Mouse (Mus musculus): ENCODE measurements around the gene Exoc4. TPM values are rescaled to one million over a fixed set of nuclear protein-coding genes. Genes with fewer than 3 reads are reported as not detected.
A peak's percentile ranks its signal among the peaks of the same experiment; 100 is the strongest.

Gene Exoc4
- total RNA-seq (2021), result 10 to 100 TPM; 42.0 to 47.8 TPM
- long read RNA-seq, experiment 1, full-length matches to known transcripts, result 12 of 24 reads
- long read RNA-seq, experiment 1, partial matches to known transcripts, result 6 of 24 reads
- long read RNA-seq, experiment 1, other reads (novel, unspliced or antisense), result 6 of 24 reads
- long read RNA-seq, experiment 2, partial matches to known transcripts, result 1 of 2 reads
- long read RNA-seq, experiment 2, other reads (novel, unspliced or antisense), result 1 of 2 reads

GRCm38 (mm10) chr6:33248894-33249758, at the start of gene Exoc4:
Gene Exoc4 (plus strand): TSS chr6:33249085.
- peak; percentile 94 to 95 for DNase-seq

- DNase-seq, result peak in 1 of 2 experiments; percentile 5
Measured at GRCm38 (mm10) chr6:33218780-33219179, 30.1 kb upstream of the Exoc4 start.

GRCm38 (mm10) chr6:33226700-33227099, 22.2 kb upstream of the Exoc4 start:
- no peak for DNase-seq

- DNase-seq, result no peak
Measured at GRCm38 (mm10) chr6:33227371-33227770, 21.5 kb upstream of the Exoc4 start.

- DNase-seq, result no peak
Measured at GRCm38 (mm10) chr6:33241250-33241649, 7.6 kb upstream of the Exoc4 start.

GRCm38 (mm10) chr6:33244546-33244945, 4.3 kb upstream of the Exoc4 start:
- no peak for DNase-seq

GRCm38 (mm10) chr6:33247146-33247545, 1.7 kb upstream of the Exoc4 start:
- no peak for DNase-seq

- DNase-seq, result no peak
Measured at GRCm38 (mm10) chr6:33247576-33248355, 1.1 kb upstream of the Exoc4 start.

- DNase-seq, result no peak
Measured at GRCm38 (mm10) chr6:33256638-33257037, 7.8 kb downstream of the Exoc4 start.

- no peak for DNase-seq
Measured at GRCm38 (mm10) chr6:33257076-33257789, 8.3 kb downstream of the Exoc4 start.

- DNase-seq, result no peak
Measured at GRCm38 (mm10) chr6:33259926-33260325, 11.0 kb downstream of the Exoc4 start.

- DNase-seq, result no peak
Measured at GRCm38 (mm10) chr6:33261606-33262005, 12.7 kb downstream of the Exoc4 start.

- no peak for DNase-seq
Measured at GRCm38 (mm10) chr6:33263950-33264349, 15.1 kb downstream of the Exoc4 start.

GRCm38 (mm10) chr6:33264388-33264787, 15.5 kb downstream of the Exoc4 start:
- no peak for DNase-seq

- DNase-seq, result no peak
Measured at GRCm38 (mm10) chr6:33267571-33267970, 18.7 kb downstream of the Exoc4 start.

- no peak for DNase-seq
Measured at GRCm38 (mm10) chr6:33283523-33283922, 34.6 kb downstream of the Exoc4 start.

- no peak for DNase-seq
Measured at GRCm38 (mm10) chr6:33283936-33284335, 35.1 kb downstream of the Exoc4 start.

- DNase-seq, result no peak
Measured at GRCm38 (mm10) chr6:33286376-33286775, 37.5 kb downstream of the Exoc4 start.

GRCm38 (mm10) chr6:33294626-33295025, 45.7 kb downstream of the Exoc4 start:
- peak; percentile 50 to 57 for DNase-seq

GRCm38 (mm10) chr6:33297566-33297965, 48.7 kb downstream of the Exoc4 start:
- no peak for DNase-seq

GRCm38 (mm10) chr6:33298768-33299167, 49.9 kb downstream of the Exoc4 start:
- DNase-seq, result no peak

- DNase-seq, result no peak
Measured at GRCm38 (mm10) chr6:33305996-33306395, 57.1 kb downstream of the Exoc4 start.

Measured in adrenal gland, postnatal 36 days (tissue).